Mouse (Mus musculus) bone marrow macrophage, adult 2 months (primary cell): Measurements from ENCODE around the gene Gcgr.

Source experiments
- CTCF ChIP-seq: IDR thresholded peaks from 2 replicates; pipeline ENCODE4 v1.5.1; 2012; ENCODE audit warnings: low read depth, mild to moderate bottlenecking, low read length, moderate library complexity
- POLR2A ChIP-seq: IDR thresholded peaks from 2 replicates; pipeline ENCODE4 v1.6.1; 2012; ENCODE audit warnings: mild to moderate bottlenecking, low read depth, low read length, borderline replicate concordance

DNA sequence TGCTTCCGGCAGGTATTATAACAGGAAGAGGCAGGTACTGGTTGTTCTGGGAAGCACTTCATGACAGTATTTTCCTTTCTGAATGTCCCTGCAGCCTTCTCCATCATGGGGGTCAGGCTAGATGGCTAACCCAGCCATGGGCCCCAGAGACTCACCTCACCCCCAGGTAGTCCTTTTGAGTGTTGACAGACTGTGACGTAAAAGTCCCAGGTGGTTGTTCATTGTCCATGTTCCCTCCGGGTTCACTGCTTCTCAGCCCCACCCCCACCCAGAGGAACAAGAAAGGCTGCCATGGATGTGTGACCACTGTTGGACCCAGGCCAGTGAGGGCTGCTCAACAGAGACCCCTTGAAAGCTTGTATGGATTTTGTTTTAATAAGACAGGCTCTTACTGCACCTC, 37.1 kb upstream of the Gcgr start:
- no peak for TF ChIP-seq CTCF
- TF ChIP-seq POLR2A = no peak
